ENCODE assay signal across 7 mouse cellular contexts in genomic region chrX:97141170-97142085, GRCm38 (mm10).
A peak's percentile ranks its signal among the peaks of the same experiment; 100 is the strongest.
DNase-seq lines count a peak whose midpoint lies in the region; ATAC-seq and TF ChIP-seq lines count a peak whose summit lies in the region.
"Not testable (repeated sequence)": the region's sequence is repeated elsewhere in the genome, so short reads cannot be mapped to it uniquely, and the experiment has no call there.

No protein-coding gene starts in this region.

- peak; percentile 83 for ATAC-seq in forebrain, embryonic 12.5 days (ENCODE audit: low FRiP score)
- not testable (repeated sequence) for ATAC-seq in heart, embryonic 13.5 days (ENCODE audit: extremely low read depth, insufficient number of reproducible peaks, low FRiP score, low TSS enrichment); limb, embryonic 14.5 days (ENCODE audit: low FRiP score, low read depth)
- peak; percentile 82 for ATAC-seq in hindbrain, embryonic 16.5 days
- ATAC-seq in midbrain, embryonic 14.5 days (ENCODE audit: low FRiP score, low TSS enrichment) = peak; percentile 50; the same call in 1 of the 2 replicates

- not testable (repeated sequence) for H3K27me3 ChIP-seq in forebrain, embryonic 12.5 days; heart, embryonic 13.5 days (replicated peaks); hindbrain, embryonic 16.5 days (replicated peaks; ENCODE audit: control insufficient read depth, insufficient read depth, low read length); limb, embryonic 14.5 days (ENCODE audit: control insufficient read depth, insufficient read depth, low read length); midbrain, embryonic 14.5 days (ENCODE audit: control insufficient read depth, insufficient read depth, low read length)

- TF ChIP-seq POLR2A in limb, embryonic 14.5 days (IDR thresholded peaks at IDR 0.05; ENCODE audit: borderline replicate concordance, extremely low read depth, insufficient read depth, insufficient read length) = not testable (repeated sequence)

- H3K4me1 ChIP-seq in forebrain, embryonic 12.5 days; heart, embryonic 13.5 days; hindbrain, embryonic 16.5 days (ENCODE audit: control insufficient read depth, insufficient read depth, low read depth, low read length); limb, embryonic 14.5 days (ENCODE audit: control insufficient read depth, insufficient read depth, low read length); midbrain, embryonic 14.5 days (ENCODE audit: control insufficient read depth, insufficient read depth, low read length): not testable (repeated sequence)

- H3K27ac ChIP-seq in forebrain, embryonic 12.5 days; heart, embryonic 13.5 days (replicated peaks); hindbrain, embryonic 16.5 days (ENCODE audit: low read depth, low read length); limb, embryonic 14.5 days (replicated peaks; ENCODE audit: low read depth, low read length); midbrain, embryonic 14.5 days (replicated peaks; ENCODE audit: low read depth, low read length): not testable (repeated sequence)

- DNase-seq in embryo, embryonic 10.5 days (ENCODE audit: low spot score) = peak; percentile 15
- DNase-seq in limb, embryonic 14.5 days (ENCODE audit: low spot score) = not testable (repeated sequence)
- DNase-seq in midbrain, embryonic 14.5 days = peak; percentile 38
- peak; percentile 8 for DNase-seq in retina, postnatal 7 days (ENCODE audit: low read depth, low spot score)

- H3K9ac ChIP-seq in forebrain, embryonic 12.5 days; heart, embryonic 13.5 days; hindbrain, embryonic 16.5 days (ENCODE audit: low read depth, low read length); limb, embryonic 14.5 days (ENCODE audit: low read depth, low read length, severe bottlenecking); midbrain, embryonic 14.5 days (replicated peaks; ENCODE audit: low read length): not testable (repeated sequence)

- 38% methylated on average over 18 of the region's 27 CpGs for WGBS in forebrain, embryonic 12.5 days
- WGBS in heart, embryonic 13.5 days = 39% methylated on average over 26 of the region's 27 CpGs
- 60% methylated on average over 18 of the region's 27 CpGs for WGBS in hindbrain, embryonic 16.5 days
- whole genome bisulfite sequencing in limb, embryonic 14.5 days = 58% methylated on average over 16 of the region's 27 CpGs
- 49% methylated on average over 16 of the region's 27 CpGs for WGBS in midbrain, embryonic 14.5 days

- peak overlapping the region; percentile 36; the same call in 1 of the 2 replicates for H3K4me2 ChIP-seq in forebrain, embryonic 12.5 days
- peak overlapping the region; percentile 52; the same call in 1 of the 2 replicates for H3K4me2 ChIP-seq in heart, embryonic 13.5 days
- peak overlapping the region; percentile 21; the same call in 1 of the 2 replicates for H3K4me2 ChIP-seq in hindbrain, embryonic 16.5 days (ENCODE audit: low read length)
- H3K4me2 ChIP-seq in limb, embryonic 14.5 days (replicated peaks; ENCODE audit: low read depth, low read length, severe bottlenecking) = not testable (repeated sequence)
- H3K4me2 ChIP-seq in midbrain, embryonic 14.5 days (ENCODE audit: low read length) = peak overlapping the region; percentile 45; the same call in 1 of the 2 replicates

- peak overlapping the region; percentile 27 for H3K4me3 ChIP-seq in forebrain, embryonic 12.5 days (replicated peaks)
- H3K4me3 ChIP-seq in heart, embryonic 13.5 days = peak overlapping the region; percentile 33
- H3K4me3 ChIP-seq in hindbrain, embryonic 16.5 days (ENCODE audit: low read length) = peak overlapping the region; percentile 31
- H3K4me3 ChIP-seq in limb, embryonic 14.5 days (replicated peaks; ENCODE audit: low read length) = 0 out of 2 replicates have a peak overlapping the region, but pooled peaks have one; percentile 8
- H3K4me3 ChIP-seq in midbrain, embryonic 14.5 days (replicated peaks; ENCODE audit: low read depth, low read length) = peak overlapping the region; percentile 20; the same call in 1 of the 2 replicates

- H3K36me3 ChIP-seq in forebrain, embryonic 12.5 days (replicated peaks); heart, embryonic 13.5 days; hindbrain, embryonic 16.5 days (ENCODE audit: control insufficient read depth, insufficient read depth, low read length); limb, embryonic 14.5 days (ENCODE audit: control insufficient read depth, insufficient read depth, low read length); midbrain, embryonic 14.5 days (ENCODE audit: control insufficient read depth, insufficient read depth, low read length): not testable (repeated sequence)

- H3K9me3 ChIP-seq in forebrain, embryonic 12.5 days; heart, embryonic 13.5 days; hindbrain, embryonic 16.5 days (ENCODE audit: control insufficient read depth, low read length); limb, embryonic 14.5 days (ENCODE audit: control insufficient read depth, low read length); midbrain, embryonic 14.5 days (ENCODE audit: control insufficient read depth, low read length): not testable (repeated sequence)
